In the genomic region with DNA sequence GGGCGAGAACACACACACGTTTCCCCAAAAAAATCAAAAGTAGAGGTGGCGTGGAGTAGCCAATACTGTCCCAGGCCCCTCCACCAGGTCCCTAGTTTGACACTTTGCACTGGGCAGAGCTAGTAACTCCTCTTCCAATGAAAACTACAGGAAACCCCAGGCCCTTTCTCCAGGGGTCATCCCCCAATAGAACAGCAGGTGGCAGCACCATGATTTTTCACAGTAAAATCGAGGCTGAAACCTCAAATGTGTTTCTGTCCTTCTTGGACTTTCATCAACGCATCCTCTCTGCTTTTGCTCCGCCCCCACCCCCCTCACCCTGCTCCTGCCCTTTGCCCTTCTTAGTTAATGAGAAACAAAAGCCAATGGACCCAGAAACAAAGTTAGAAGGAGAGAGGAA, we compare ENCODE assay signal across 8 mouse cellular contexts. TPM values are rescaled to one million over a fixed set of nuclear protein-coding genes. Genes with fewer than 3 reads are reported as not detected.
DNase-seq lines count a peak whose midpoint lies in the region; ATAC-seq and TF ChIP-seq lines count a peak whose summit lies in the region.

No protein-coding gene starts in this region.

- H3K9ac ChIP-seq in midbrain, embryonic 11.5 days (ENCODE audit: low read length): no peak overlapping the region
- H3K9ac ChIP-seq in midbrain, embryonic 16.5 days (ENCODE audit: low read depth, low read length): no peak overlapping the region
- no peak overlapping the region for H3K9ac ChIP-seq in hindbrain, postnatal 0 days (replicated peaks; ENCODE audit: low read length)
- H3K9ac ChIP-seq in liver, embryonic 12.5 days: no peak overlapping the region

- 0 out of 2 replicates have a peak, but pooled peaks have one; percentile 8 for ATAC-seq in midbrain, embryonic 11.5 days (ENCODE audit: low FRiP score)
- no peak for ATAC-seq in midbrain, embryonic 16.5 days
- 0 out of 2 replicates have a peak, but pooled peaks have one; percentile 36 for ATAC-seq in hindbrain, postnatal 0 days
- peak; percentile 45 for ATAC-seq in liver, embryonic 12.5 days

- H3K27ac ChIP-seq in midbrain, embryonic 11.5 days (ENCODE audit: low read depth, low read length): no peak overlapping the region
- H3K27ac ChIP-seq in midbrain, embryonic 16.5 days (ENCODE audit: low read length): no peak overlapping the region
- no peak overlapping the region for H3K27ac ChIP-seq in hindbrain, postnatal 0 days
- peak overlapping the region; percentile 59; the same call in 1 of the 2 replicates for H3K27ac ChIP-seq in liver, embryonic 12.5 days

- no peaks in the 10 kb centered on the region for H3K9me3 ChIP-seq in midbrain, embryonic 11.5 days (ENCODE audit: control insufficient read depth, low read length)
- no peaks in the 10 kb centered on the region for H3K9me3 ChIP-seq in midbrain, embryonic 16.5 days (replicated peaks; ENCODE audit: control insufficient read depth, low read length, poor library complexity, severe bottlenecking)
- no peaks in the 10 kb centered on the region for H3K9me3 ChIP-seq in hindbrain, postnatal 0 days (ENCODE audit: low read length)
- H3K9me3 ChIP-seq in liver, embryonic 12.5 days (replicated peaks): no peaks in the 10 kb centered on the region

- H3K4me2 ChIP-seq in midbrain, embryonic 11.5 days: no peak overlapping the region
- H3K4me2 ChIP-seq in midbrain, embryonic 16.5 days (ENCODE audit: low read length): no peak overlapping the region
- no peak overlapping the region for H3K4me2 ChIP-seq in hindbrain, postnatal 0 days (ENCODE audit: low read depth, low read length)
- H3K4me2 ChIP-seq in liver, embryonic 12.5 days: peak overlapping the region; percentile 19

- no peaks in the 10 kb centered on the region for H3K4me1 ChIP-seq in midbrain, embryonic 11.5 days (ENCODE audit: control insufficient read depth, insufficient read depth, low read length)
- H3K4me1 ChIP-seq in midbrain, embryonic 16.5 days (ENCODE audit: control insufficient read depth, insufficient read depth, low read length): no peaks in the 10 kb centered on the region
- H3K4me1 ChIP-seq in hindbrain, postnatal 0 days (ENCODE audit: insufficient read depth, low read length): no peaks in the 10 kb centered on the region
- H3K4me1 ChIP-seq in liver, embryonic 12.5 days: peaks cover 41% of the 10 kb centered on the region

- H3K4me3 ChIP-seq in midbrain, embryonic 11.5 days (ENCODE audit: low read depth, low read length): no peak overlapping the region
- H3K4me3 ChIP-seq in midbrain, embryonic 16.5 days (ENCODE audit: low read depth, low read length): no peak overlapping the region
- H3K4me3 ChIP-seq in hindbrain, postnatal 0 days (ENCODE audit: low read length): no peak overlapping the region
- no peak overlapping the region for H3K4me3 ChIP-seq in liver, embryonic 12.5 days

- 25% methylated on average over 6 of the region's 6 CpGs for WGBS in midbrain, embryonic 11.5 days
- 22% methylated on average over 6 of the region's 6 CpGs for WGBS in midbrain, embryonic 16.5 days
- WGBS in hindbrain, postnatal 0 days: 31% methylated on average over 6 of the region's 6 CpGs
- 17% methylated on average over 6 of the region's 6 CpGs for WGBS in liver, embryonic 12.5 days (ENCODE audit: insufficient replicate concordance)

- no peaks in the 10 kb centered on the region for H3K27me3 ChIP-seq in midbrain, embryonic 11.5 days (ENCODE audit: control insufficient read depth, insufficient read depth, low read length)
- no peaks in the 10 kb centered on the region for H3K27me3 ChIP-seq in midbrain, embryonic 16.5 days (ENCODE audit: control insufficient read depth, insufficient read depth, low read depth, low read length)
- no peaks in the 10 kb centered on the region for H3K27me3 ChIP-seq in hindbrain, postnatal 0 days (ENCODE audit: insufficient read depth, low read length)
- H3K27me3 ChIP-seq in liver, embryonic 12.5 days (replicated peaks): 0 out of 2 replicates have a peak, but pooled peaks cover 3% of the 10 kb centered on the region

- TF ChIP-seq CTCF in hindbrain, postnatal 0 days (IDR thresholded peaks at IDR 0.05; ENCODE audit: low read depth): peak; percentile 70

- peak; percentile 29 for DNase-seq in cerebellum, adult 11 months
- DNase-seq in cerebellum, adult 11-12 months: no peak
- peak; percentile 96 for DNase-seq in midbrain, embryonic 11.5 days (ENCODE audit: low spot score, missing footprints)
- peak; percentile 60 for DNase-seq in adrenal gland, postnatal 25 days
- DNase-seq in hindbrain, postnatal 0 days (ENCODE audit: low spot score): peak; percentile 69
- peak; percentile 62 for DNase-seq in ovary, postnatal 36 days (ENCODE audit: low spot score)

- no peaks in the 10 kb centered on the region for H3K36me3 ChIP-seq in midbrain, embryonic 11.5 days (ENCODE audit: control insufficient read depth, insufficient read depth, low read length)
- H3K36me3 ChIP-seq in midbrain, embryonic 16.5 days (ENCODE audit: control insufficient read depth, insufficient read depth, low read length): no peaks in the 10 kb centered on the region
- no peaks in the 10 kb centered on the region for H3K36me3 ChIP-seq in hindbrain, postnatal 0 days (ENCODE audit: insufficient read depth, low read length)
- H3K36me3 ChIP-seq in liver, embryonic 12.5 days: no peaks in the 10 kb centered on the region

RNA-seq across cellular contexts. Expression of a gene that starts 11.3 kb away (rescaled TPM):
- polyA plus RNA-seq in midbrain, embryonic 11.5 days (2014; fragmentation: Nextera tagmentation; extraction: Ambion mirVana): 0.23 and 0.28 TPM in 2 replicates
- 0.29 and 0.36 TPM in 2 replicates for polyA plus RNA-seq in midbrain, embryonic 16.5 days (2015; fragmentation: Nextera tagmentation; extraction: Ambion mirVana)
- total RNA-seq in adrenal gland, postnatal 25 days (2021): 13.8 and 17.3 TPM in 2 replicates
- 0.31 and 0.68 TPM in 2 replicates for total RNA-seq in hindbrain, postnatal 0 days (2014; rRNA removed)
- 0.39 and 0.41 TPM in 2 replicates for polyA plus RNA-seq in hindbrain, postnatal 0 days (2015; fragmentation: Nextera tagmentation; extraction: Ambion mirVana)
- polyA plus RNA-seq in liver, embryonic 12.5 days (2016; fragmentation: Nextera tagmentation; extraction: Ambion mirVana): 4.4 and 4.5 TPM in 2 replicates

RNA-seq across cellular contexts. Expression of a gene that starts 17.0 kb away (rescaled TPM):
- polyA plus RNA-seq in midbrain, embryonic 11.5 days (2014; fragmentation: Nextera tagmentation; extraction: Ambion mirVana): 10.3 and 10.5 TPM in 2 replicates
- polyA plus RNA-seq in midbrain, embryonic 16.5 days (2015; fragmentation: Nextera tagmentation; extraction: Ambion mirVana): 151 and 183 TPM in 2 replicates
- 64.4 and 98.3 TPM in 2 replicates for total RNA-seq in adrenal gland, postnatal 25 days (2021)
- total RNA-seq in hindbrain, postnatal 0 days (2014; rRNA removed): 338 and 342 TPM in 2 replicates
- 171 and 184 TPM in 2 replicates for polyA plus RNA-seq in hindbrain, postnatal 0 days (2015; fragmentation: Nextera tagmentation; extraction: Ambion mirVana)
- polyA plus RNA-seq in liver, embryonic 12.5 days (2016; fragmentation: Nextera tagmentation; extraction: Ambion mirVana): 4.1 and 5.0 TPM in 2 replicates

RNA-seq across cellular contexts. Expression of a gene that starts 30.6 kb away (rescaled TPM):
- polyA plus RNA-seq in midbrain, embryonic 11.5 days (2014; fragmentation: Nextera tagmentation; extraction: Ambion mirVana): 0.14 TPM in 1 of 2 replicates, not detected in the other
- polyA plus RNA-seq in midbrain, embryonic 16.5 days (2015; fragmentation: Nextera tagmentation; extraction: Ambion mirVana): 0.31 and 0.36 TPM in 2 replicates
- total RNA-seq in adrenal gland, postnatal 25 days (2021): 24.5 and 28.5 TPM in 2 replicates
- 0.42 and 1.0 TPM in 2 replicates for total RNA-seq in hindbrain, postnatal 0 days (2014; rRNA removed)
- 0.73 and 0.83 TPM in 2 replicates for polyA plus RNA-seq in hindbrain, postnatal 0 days (2015; fragmentation: Nextera tagmentation; extraction: Ambion mirVana)
- 4.5 and 4.6 TPM in 2 replicates for polyA plus RNA-seq in liver, embryonic 12.5 days (2016; fragmentation: Nextera tagmentation; extraction: Ambion mirVana)

Comparison
In these comparisons a context has a peak if more than half of its experiments do, and no peak if none do; other contexts are left out.
1. RNA of a gene that starts 17.0 kb away (polyA plus RNA-seq): 171 to 184 TPM in hindbrain, postnatal 0 days and 151 to 183 TPM in midbrain, embryonic 16.5 days; 10.3 to 10.5 TPM in midbrain, embryonic 11.5 days and 4.1 to 5.0 TPM in liver, embryonic 12.5 days; every median in the first group is over 10 times any median in the second.